8 mouse cellular contexts compared by ENCODE assay signal in genomic region chr5:131537831-131538310, GRCm38 (mm10).
DNase-seq lines count a peak whose midpoint lies in the region; ATAC-seq and TF ChIP-seq lines count a peak whose summit lies in the region.

No protein-coding gene starts in this region.

- H3K9ac ChIP-seq in lung, embryonic 14.5 days, result peak overlapping the region; percentile 90

- no peak overlapping the region for H3K27ac ChIP-seq in spleen, adult 2 months (ENCODE audit: insufficient read depth, low read length)
- peak overlapping the region; percentile 95 for H3K27ac ChIP-seq in cortical plate, adult 2 months (ENCODE audit: insufficient read depth, low read length)
- H3K27ac ChIP-seq in lung, embryonic 14.5 days (ENCODE audit: low read depth), result peak overlapping the region; percentile 94

- 3% methylated on average over 42 of the region's 48 CpGs for WGBS in spleen, adult 2 months
- WGBS in lung, embryonic 14.5 days, result under 1% methylated on average over 32 of the region's 48 CpGs

- DNase-seq in spleen, adult 2 months (ENCODE audit: low read depth in 1 of 2, low spot score in 2 of 2), result no peak
- no peak for DNase-seq in spleen, postnatal 14 days (ENCODE audit: low spot score in 2 of 2)
- DNase-seq in gastrocnemius, postnatal 36 days, result peak; percentile 13 to 47
- DNase-seq in kidney, adult 9 months, result peak; percentile 14
- DNase-seq in lung, embryonic 14.5 days, result peak; percentile 73
- DNase-seq in right cerebral cortex, postnatal 14 days, result peak; percentile 54

- peak overlapping the region; percentile 36 for H3K4me3 ChIP-seq in spleen, adult 2 months (ENCODE audit: extremely low read depth, insufficient read depth, insufficient read length)
- peak overlapping the region; percentile 92 for H3K4me3 ChIP-seq in cortical plate, adult 2 months (ENCODE audit: insufficient read depth, low read length)
- peak overlapping the region; percentile 75 for H3K4me3 ChIP-seq in lung, embryonic 14.5 days (ENCODE audit: low read depth, low read length)

- H3K9me3 ChIP-seq in lung, embryonic 14.5 days (ENCODE audit: low read depth, low read length), result no peaks in the 10 kb centered on the region

- no peak for TF ChIP-seq POLR2A in spleen, adult 2 months (IDR thresholded peaks at IDR 0.05; ENCODE audit: low read depth, low read length)
- TF ChIP-seq POLR2A in cortical plate, adult 2 months (IDR thresholded peaks at IDR 0.05; ENCODE audit: extremely low read depth, insufficient read depth, low read length), result no peak

- no peaks in the 10 kb centered on the region for H3K4me1 ChIP-seq in spleen, adult 2 months (ENCODE audit: control insufficient read depth, insufficient read depth, insufficient read length)
- H3K4me1 ChIP-seq in cortical plate, adult 2 months (ENCODE audit: control insufficient read depth, insufficient read depth, low read length), result peaks cover 2% of the 10 kb centered on the region; the same call in 1 of the 2 replicates
- H3K4me1 ChIP-seq in lung, embryonic 14.5 days (ENCODE audit: insufficient read depth), result peaks cover 3% of the 10 kb centered on the region; the same call in 1 of the 2 replicates

- TF ChIP-seq CTCF in spleen, adult 2 months (IDR thresholded peaks at IDR 0.05; ENCODE audit: extremely low read depth, insufficient read depth, insufficient read length, insufficient replicate concordance), result no peak
- TF ChIP-seq CTCF in cortical plate, adult 2 months (IDR thresholded peaks at IDR 0.05; ENCODE audit: extremely low read depth, insufficient read depth, low read length), result no peak
- no peak for TF ChIP-seq CTCF in lung, embryonic 14.5 days (IDR thresholded peaks at IDR 0.05; ENCODE audit: low read depth)

- peaks cover 16% of the 10 kb centered on the region for H3K27me3 ChIP-seq in spleen, adult 2 months (ENCODE audit: control insufficient read depth, insufficient read depth, low read length)
- H3K27me3 ChIP-seq in lung, embryonic 14.5 days (ENCODE audit: insufficient read depth, low read length), result no peaks in the 10 kb centered on the region

- intact Hi-C loops in gastrocnemius, postnatal 36 days (cut with DNase I), result loop anchor here (10.0 kb wide), 2 partner anchors 537 to 577 kb away; no protein-coding TSS in a partner anchor

- H3K36me3 ChIP-seq in spleen, adult 2 months (ENCODE audit: control insufficient read depth, insufficient read depth, low read length), result no peaks in the 10 kb centered on the region
- peaks cover 6% of the 10 kb centered on the region; the same call in 1 of the 2 replicates for H3K36me3 ChIP-seq in lung, embryonic 14.5 days (ENCODE audit: insufficient read depth)

- ATAC-seq in lung, embryonic 14.5 days (ENCODE audit: insufficient read depth), result peak; percentile 76
- ATAC-seq in erythroid progenitor cell, adult 5-6 weeks (replicated peaks; ENCODE audit: low FRiP score, poor library complexity, severe bottlenecking), result no peak

- peak overlapping the region; percentile 78 for H3K4me2 ChIP-seq in lung, embryonic 14.5 days

Comparison
In these comparisons a context has a peak if more than half of its experiments do, and no peak if none do; other contexts are left out.
1. DNase-seq: peak in gastrocnemius, postnatal 36 days (2 of 2), kidney, adult 9 months (single experiment), lung, embryonic 14.5 days (single experiment) and right cerebral cortex, postnatal 14 days (single experiment); none in spleen, adult 2 months (0 of 2) and spleen, postnatal 14 days (0 of 2).
2. H3K4me3 ChIP-seq: peak in every context shown above with its lines; median percentile 92 in cortical plate, adult 2 months; 75 in lung, embryonic 14.5 days; 36 in spleen, adult 2 months.